Mouse (Mus musculus): Measurements from ENCODE around the gene Crot. TPM values are rescaled to one million over a fixed set of nuclear protein-coding genes. Genes with fewer than 3 reads are reported as not detected.
A peak's percentile ranks its signal among the peaks of the same experiment; 100 is the strongest.

The Crot gene
- polyA plus RNA-seq, 1 experiment from 2014 or later = 41.8 TPM

GRCm38 (mm10) chr5:9035457-9035856 is 38.3 kb upstream of the Crot start:
- H3K36me3 ChIP-seq (ENCODE audit: control insufficient read depth, insufficient read depth, low read length) = no peaks in the 10 kb centered on the region
- H3K4me3 ChIP-seq (ENCODE audit: low read depth, low read length) = no peak overlapping the region
- no peaks in the 10 kb centered on the region for H3K27me3 ChIP-seq (replicated peaks; ENCODE audit: control insufficient read depth, insufficient read depth, low read length)
- H3K27ac ChIP-seq (ENCODE audit: low read depth) = no peak overlapping the region
- ATAC-seq (replicated peaks; ENCODE audit: low FRiP score, low TSS enrichment, low read depth) (no peak), DNase-seq (ENCODE audit: low spot score) (no peak)
- H3K4me1 ChIP-seq (replicated peaks; ENCODE audit: control insufficient read depth, insufficient read depth, low read length) = no peaks in the 10 kb centered on the region
- 92% methylated on average over 4 of the region's 4 CpGs for WGBS
- no peaks in the 10 kb centered on the region for H3K9me3 ChIP-seq (ENCODE audit: control insufficient read depth, low read length)
- no peak overlapping the region for H3K4me2 ChIP-seq (ENCODE audit: low read length)
- H3K9ac ChIP-seq (ENCODE audit: low read length) = no peak overlapping the region

- ATAC-seq (replicated peaks; ENCODE audit: low FRiP score, low TSS enrichment, low read depth) = no peak
- H3K27me3 ChIP-seq (replicated peaks; ENCODE audit: control insufficient read depth, insufficient read depth, low read length) = no peaks in the 10 kb centered on the region
Measured at GRCm38 (mm10) chr5:9034535-9034934, 37.4 kb upstream of the Crot start.

GRCm38 (mm10) chr5:9033843-9034242 is 36.7 kb upstream of the Crot start:
- no peak for ATAC-seq (replicated peaks; ENCODE audit: low FRiP score, low TSS enrichment, low read depth)
- no peaks in the 10 kb centered on the region for H3K4me1 ChIP-seq (replicated peaks; ENCODE audit: control insufficient read depth, insufficient read depth, low read length)
- H3K4me2 ChIP-seq (ENCODE audit: low read length) = no peak overlapping the region
- H3K4me3 ChIP-seq (ENCODE audit: low read depth, low read length) = no peak overlapping the region
- H3K27ac ChIP-seq (ENCODE audit: low read depth) = no peak overlapping the region
- H3K9ac ChIP-seq (ENCODE audit: low read length) = no peak overlapping the region
- H3K36me3 ChIP-seq (ENCODE audit: control insufficient read depth, insufficient read depth, low read length) = no peaks in the 10 kb centered on the region
- H3K9me3 ChIP-seq (ENCODE audit: control insufficient read depth, low read length) = no peaks in the 10 kb centered on the region
- no peaks in the 10 kb centered on the region for H3K27me3 ChIP-seq (replicated peaks; ENCODE audit: control insufficient read depth, insufficient read depth, low read length)
- WGBS = 88% methylated on average over 5 of the region's 5 CpGs
- no peak for DNase-seq (ENCODE audit: low spot score)

More at GRCm38 (mm10) chr5:9034535-9034934, 37.4 kb upstream of the Crot start:
- WGBS = 84% methylated on average over 9 of the region's 9 CpGs
- Histone ChIP-seq H3K4me1 (replicated peaks; ENCODE audit: control insufficient read depth, insufficient read depth, low read length) (no peaks in the 10 kb centered on the region), H3K4me3 (ENCODE audit: low read depth, low read length) (no peak overlapping the region), H3K4me2 (ENCODE audit: low read length) (no peak overlapping the region), H3K27ac (ENCODE audit: low read depth) (no peak overlapping the region), H3K36me3 (ENCODE audit: control insufficient read depth, insufficient read depth, low read length) (no peaks in the 10 kb centered on the region), H3K9me3 (ENCODE audit: control insufficient read depth, low read length) (no peaks in the 10 kb centered on the region), H3K9ac (ENCODE audit: low read length) (no peak overlapping the region)
- no peak for DNase-seq (ENCODE audit: low spot score)

GRCm38 (mm10) chr5:9032641-9033040 is 35.5 kb upstream of the Crot start:
- Histone ChIP-seq H3K9me3 (ENCODE audit: control insufficient read depth, low read length) (no peaks in the 10 kb centered on the region), H3K36me3 (ENCODE audit: control insufficient read depth, insufficient read depth, low read length) (no peaks in the 10 kb centered on the region), H3K27me3 (replicated peaks; ENCODE audit: control insufficient read depth, insufficient read depth, low read length) (no peaks in the 10 kb centered on the region), H3K4me2 (ENCODE audit: low read length) (no peak overlapping the region), H3K4me3 (ENCODE audit: low read depth, low read length) (no peak overlapping the region), H3K9ac (ENCODE audit: low read length) (no peak overlapping the region), H3K4me1 (replicated peaks; ENCODE audit: control insufficient read depth, insufficient read depth, low read length) (no peaks in the 10 kb centered on the region), H3K27ac (ENCODE audit: low read depth) (no peak overlapping the region)
- WGBS = 83% methylated on average over 1 of the region's 1 CpGs
- no peak for DNase-seq (ENCODE audit: low spot score)
- no peak for ATAC-seq (replicated peaks; ENCODE audit: low FRiP score, low TSS enrichment, low read depth)

- no peaks in the 10 kb centered on the region for H3K36me3 ChIP-seq (ENCODE audit: control insufficient read depth, insufficient read depth, low read length)
- 85% methylated on average over 8 of the region's 8 CpGs for WGBS
- H3K9me3 ChIP-seq (ENCODE audit: control insufficient read depth, low read length) = no peaks in the 10 kb centered on the region
- no peaks in the 10 kb centered on the region for H3K4me1 ChIP-seq (replicated peaks; ENCODE audit: control insufficient read depth, insufficient read depth, low read length)
- no peak overlapping the region for H3K9ac ChIP-seq (ENCODE audit: low read length)
- no peak for ATAC-seq (replicated peaks; ENCODE audit: low FRiP score, low TSS enrichment, low read depth)
- no peak for DNase-seq (ENCODE audit: low spot score)
- H3K4me2 ChIP-seq (ENCODE audit: low read length) = no peak overlapping the region
- no peaks in the 10 kb centered on the region for H3K27me3 ChIP-seq (replicated peaks; ENCODE audit: control insufficient read depth, insufficient read depth, low read length)
- no peak overlapping the region for H3K27ac ChIP-seq (ENCODE audit: low read depth)
- H3K4me3 ChIP-seq (ENCODE audit: low read depth, low read length) = no peak overlapping the region
Measured at GRCm38 (mm10) chr5:9032101-9032590, 35.0 kb upstream of the Crot start.

GRCm38 (mm10) chr5:9028266-9028841 is 31.2 kb upstream of the Crot start:
- Histone ChIP-seq H3K4me1 (replicated peaks; ENCODE audit: control insufficient read depth, insufficient read depth, low read length) (no peaks in the 10 kb centered on the region), H3K9ac (ENCODE audit: low read length) (no peak overlapping the region), H3K4me3 (ENCODE audit: low read depth, low read length) (no peak overlapping the region), H3K27me3 (replicated peaks; ENCODE audit: control insufficient read depth, insufficient read depth, low read length) (no peaks in the 10 kb centered on the region), H3K9me3 (ENCODE audit: control insufficient read depth, low read length) (no peaks in the 10 kb centered on the region), H3K36me3 (ENCODE audit: control insufficient read depth, insufficient read depth, low read length) (no peaks in the 10 kb centered on the region), H3K4me2 (ENCODE audit: low read length) (no peak overlapping the region), H3K27ac (ENCODE audit: low read depth) (no peak overlapping the region)
- DNase-seq (ENCODE audit: low spot score) = no peak
- 78% methylated on average over 1 of the region's 1 CpGs for WGBS
- ATAC-seq (replicated peaks; ENCODE audit: low FRiP score, low TSS enrichment, low read depth) = peak; percentile 76

- no peaks in the 10 kb centered on the region for H3K27me3 ChIP-seq (replicated peaks; ENCODE audit: control insufficient read depth, insufficient read depth, low read length)
- no peaks in the 10 kb centered on the region for H3K36me3 ChIP-seq (ENCODE audit: control insufficient read depth, insufficient read depth, low read length)
- H3K9ac ChIP-seq (ENCODE audit: low read length) = no peak overlapping the region
- WGBS = 74% methylated on average over 3 of the region's 3 CpGs
- H3K9me3 ChIP-seq (ENCODE audit: control insufficient read depth, low read length) = no peaks in the 10 kb centered on the region
- no peak overlapping the region for H3K27ac ChIP-seq (ENCODE audit: low read depth)
- no peak for ATAC-seq (replicated peaks; ENCODE audit: low FRiP score, low TSS enrichment, low read depth)
- H3K4me3 ChIP-seq (ENCODE audit: low read depth, low read length) = no peak overlapping the region
- no peak overlapping the region for H3K4me2 ChIP-seq (ENCODE audit: low read length)
- no peak for DNase-seq (ENCODE audit: low spot score)
- H3K4me1 ChIP-seq (replicated peaks; ENCODE audit: control insufficient read depth, insufficient read depth, low read length) = no peaks in the 10 kb centered on the region
Measured at GRCm38 (mm10) chr5:9015352-9015751, 18.2 kb upstream of the Crot start.

- Histone ChIP-seq H3K9ac (ENCODE audit: low read length) (no peak overlapping the region), H3K9me3 (ENCODE audit: control insufficient read depth, low read length) (no peaks in the 10 kb centered on the region), H3K4me2 (ENCODE audit: low read length) (no peak overlapping the region), H3K4me3 (ENCODE audit: low read depth, low read length) (no peak overlapping the region), H3K36me3 (ENCODE audit: control insufficient read depth, insufficient read depth, low read length) (no peaks in the 10 kb centered on the region), H3K4me1 (replicated peaks; ENCODE audit: control insufficient read depth, insufficient read depth, low read length) (no peaks in the 10 kb centered on the region), H3K27ac (ENCODE audit: low read depth) (no peak overlapping the region), H3K27me3 (replicated peaks; ENCODE audit: control insufficient read depth, insufficient read depth, low read length) (no peaks in the 10 kb centered on the region)
- WGBS = 52% methylated on average over 3 of the region's 3 CpGs
- no peak for ATAC-seq (replicated peaks; ENCODE audit: low FRiP score, low TSS enrichment, low read depth)
- DNase-seq (ENCODE audit: low spot score) = no peak
Measured at GRCm38 (mm10) chr5:9014774-9015173, 17.6 kb upstream of the Crot start.

- H3K9me3 ChIP-seq (ENCODE audit: control insufficient read depth, low read length) = no peaks in the 10 kb centered on the region
- H3K4me1 ChIP-seq (replicated peaks; ENCODE audit: control insufficient read depth, insufficient read depth, low read length) = no peaks in the 10 kb centered on the region
- H3K36me3 ChIP-seq (ENCODE audit: control insufficient read depth, insufficient read depth, low read length) = no peaks in the 10 kb centered on the region
- DNase-seq (ENCODE audit: low spot score) (no peak), ATAC-seq (replicated peaks; ENCODE audit: low FRiP score, low TSS enrichment, low read depth) (no peak)
- no peak overlapping the region for H3K9ac ChIP-seq (ENCODE audit: low read length)
- no peak overlapping the region for H3K4me3 ChIP-seq (ENCODE audit: low read depth, low read length)
- H3K27ac ChIP-seq (ENCODE audit: low read depth) = no peak overlapping the region
- H3K4me2 ChIP-seq (ENCODE audit: low read length) = no peak overlapping the region
- H3K27me3 ChIP-seq (replicated peaks; ENCODE audit: control insufficient read depth, insufficient read depth, low read length) = no peaks in the 10 kb centered on the region
- 65% methylated on average over 8 of the region's 8 CpGs for WGBS
Measured at GRCm38 (mm10) chr5:9011374-9011773, 14.2 kb upstream of the Crot start.
